Mouse (Mus musculus): ENCODE measurements around the gene Wif1.
A peak's percentile ranks its signal among the peaks of the same experiment; 100 is the strongest.

Gene Wif1

GRCm38 (mm10) chr10:121070742-121071141 is 37.0 kb downstream of the Wif1 start:
- DNase-seq (ENCODE audit: low read depth) = peak; percentile 5

- DNase-seq (ENCODE audit: low read depth) = no peak
Measured at GRCm38 (mm10) chr10:121080500-121080899, 46.7 kb downstream of the Wif1 start.

GRCm38 (mm10) chr10:121082881-121083280 is 49.1 kb downstream of the Wif1 start:
- DNase-seq (ENCODE audit: low read depth) = no peak

GRCm38 (mm10) chr10:121083512-121083911 is 49.8 kb downstream of the Wif1 start:
- no peak for DNase-seq (ENCODE audit: low read depth)

- DNase-seq (ENCODE audit: low read depth) = no peak
Measured at GRCm38 (mm10) chr10:121088679-121089078, 54.9 kb downstream of the Wif1 start.

- DNase-seq (ENCODE audit: low read depth) = no peak
Measured at GRCm38 (mm10) chr10:121089312-121089711, 55.6 kb downstream of the Wif1 start.

- no peak for DNase-seq (ENCODE audit: low read depth)
Measured at GRCm38 (mm10) chr10:121090006-121090405, 56.2 kb downstream of the Wif1 start.

- DNase-seq (ENCODE audit: low read depth) = no peak
Measured at GRCm38 (mm10) chr10:121095948-121096347, 62.2 kb downstream of the Wif1 start.

- DNase-seq (ENCODE audit: low read depth) = no peak
Measured at GRCm38 (mm10) chr10:121098263-121098662, 64.5 kb downstream of the Wif1 start.

GRCm38 (mm10) chr10:121099658-121100057 is 65.9 kb downstream of the Wif1 start:
- DNase-seq (ENCODE audit: low read depth) = no peak

GRCm38 (mm10) chr10:121116115-121116514 is 82.4 kb downstream of the Wif1 start:
- DNase-seq (ENCODE audit: low read depth) = no peak

- DNase-seq (ENCODE audit: low read depth) = no peak
Measured at GRCm38 (mm10) chr10:121116636-121117035, 82.9 kb downstream of the Wif1 start.

GRCm38 (mm10) chr10:121120751-121121150 is 87.0 kb downstream of the Wif1 start:
- no peak for DNase-seq (ENCODE audit: low read depth)

- DNase-seq (ENCODE audit: low read depth) = peak; percentile 53
Measured at GRCm38 (mm10) chr10:121124481-121124880, 90.7 kb downstream of the Wif1 start.

GRCm38 (mm10) chr10:121129000-121129925 is 95.5 kb downstream of the Wif1 start:
- no peak for DNase-seq (ENCODE audit: low read depth)

Measured in 416B (cell line).